Mouse (Mus musculus): ENCODE measurements around the gene Stard13. TPM values are rescaled to one million over a fixed set of nuclear protein-coding genes. Genes with fewer than 3 reads are reported as not detected.

The Stard13 gene
- polyA plus RNA-seq, 1 experiment = 7.1 TPM

GRCm38 (mm10) chr5:151174485-151175460, 58.9 kb downstream of the Stard13 start:
- H3K9ac ChIP-seq (ENCODE audit: low read depth, poor library complexity, severe bottlenecking) = no peak overlapping the region
- no peaks in the 10 kb centered on the region for H3K9me3 ChIP-seq (replicated peaks; ENCODE audit: control insufficient read depth, insufficient read depth, low read length, poor library complexity, severe bottlenecking)
- H3K4me3 ChIP-seq (ENCODE audit: low read depth, low read length) = no peak overlapping the region
- no peaks in the 10 kb centered on the region for H3K36me3 ChIP-seq (ENCODE audit: control insufficient read depth, insufficient read depth, low read length, poor library complexity, severe bottlenecking)
- H3K27ac ChIP-seq (ENCODE audit: insufficient read depth, low read length) = no peak overlapping the region
- no peaks in the 10 kb centered on the region for H3K27me3 ChIP-seq (ENCODE audit: control insufficient read depth, insufficient read depth, low read length, poor library complexity, severe bottlenecking)
- TF ChIP-seq CTCF (IDR thresholded peaks at IDR 0.05; ENCODE audit: low read depth, low read length) (no peak), EP300 (IDR thresholded peaks at IDR 0.05; ENCODE audit: insufficient read depth, low read depth, low read length) (no peak), POLR2A (IDR thresholded peaks at IDR 0.05; ENCODE audit: insufficient read depth, low read length) (no peak)
- no peaks in the 10 kb centered on the region for H3K4me1 ChIP-seq (ENCODE audit: control insufficient read depth, insufficient read depth, low read length)

DNA sequence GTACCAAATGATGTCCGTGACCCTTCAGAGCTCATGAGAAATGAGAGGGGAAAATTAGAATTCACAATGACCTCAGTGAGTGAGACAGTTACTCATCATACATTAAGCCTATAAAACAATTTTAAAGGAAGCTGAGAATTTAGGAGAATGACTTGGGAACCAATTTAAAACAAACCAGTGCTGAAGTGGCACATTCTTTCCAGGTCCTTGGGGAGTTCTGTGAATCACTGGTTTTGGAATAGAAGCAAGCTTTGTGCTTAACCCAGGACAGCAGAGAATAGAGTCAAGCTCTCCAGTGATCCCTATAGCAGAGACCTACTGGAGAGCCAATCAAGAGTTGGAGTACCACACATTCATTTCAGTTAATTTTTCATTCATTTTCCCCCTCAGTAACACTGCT, 59.9 kb downstream of the Stard13 start:
- no peaks in the 10 kb centered on the region for H3K9me3 ChIP-seq (replicated peaks; ENCODE audit: control insufficient read depth, insufficient read depth, low read length, poor library complexity, severe bottlenecking)
- no peaks in the 10 kb centered on the region for H3K36me3 ChIP-seq (ENCODE audit: control insufficient read depth, insufficient read depth, low read length, poor library complexity, severe bottlenecking)
- H3K4me1 ChIP-seq (ENCODE audit: control insufficient read depth, insufficient read depth, low read length) = no peaks in the 10 kb centered on the region
- H3K27me3 ChIP-seq (ENCODE audit: control insufficient read depth, insufficient read depth, low read length, poor library complexity, severe bottlenecking) = no peaks in the 10 kb centered on the region
- H3K4me3 ChIP-seq (ENCODE audit: low read depth, low read length) = no peak overlapping the region
- no peak overlapping the region for H3K27ac ChIP-seq (ENCODE audit: insufficient read depth, low read length)
- TF ChIP-seq EP300 (IDR thresholded peaks at IDR 0.05; ENCODE audit: insufficient read depth, low read depth, low read length) = no peak
- H3K9ac ChIP-seq (ENCODE audit: low read depth, poor library complexity, severe bottlenecking) = no peak overlapping the region

DNA sequence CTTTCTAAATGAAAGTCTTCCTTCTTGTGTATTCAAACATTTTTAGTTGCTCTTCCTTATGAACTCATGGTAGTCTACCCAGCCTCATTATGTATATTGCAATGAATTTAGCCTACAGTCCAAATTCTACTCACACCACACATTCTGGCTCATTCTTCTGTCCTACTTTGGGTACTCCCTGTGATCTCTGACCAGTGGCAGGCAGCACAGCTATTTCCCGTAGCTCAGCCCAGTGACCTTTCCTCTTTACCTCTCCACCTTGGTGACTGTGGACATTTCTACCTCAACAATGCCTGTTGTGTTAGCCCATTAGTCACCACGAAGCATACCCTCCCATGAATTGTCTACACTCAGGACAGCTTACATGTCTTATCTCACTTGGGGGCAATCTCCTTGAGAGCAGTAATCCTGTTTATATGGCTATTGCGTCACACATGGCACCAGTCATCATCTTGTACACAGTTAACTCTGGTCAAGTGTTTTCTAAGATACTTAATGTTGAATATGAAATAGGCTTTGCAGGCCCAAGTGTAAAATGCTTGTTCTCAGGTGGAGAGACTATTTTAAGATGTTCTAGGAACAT, 63.4 kb downstream of the Stard13 start:
- H3K27me3 ChIP-seq (ENCODE audit: control insufficient read depth, insufficient read depth, low read length, poor library complexity, severe bottlenecking) = no peaks in the 10 kb centered on the region
- no peak for TF ChIP-seq CTCF (IDR thresholded peaks at IDR 0.05; ENCODE audit: low read depth, low read length)
- no peak for TF ChIP-seq EP300 (IDR thresholded peaks at IDR 0.05; ENCODE audit: insufficient read depth, low read depth, low read length)
- TF ChIP-seq POLR2A (IDR thresholded peaks at IDR 0.05; ENCODE audit: insufficient read depth, low read length) = no peak
- no peaks in the 10 kb centered on the region for H3K36me3 ChIP-seq (ENCODE audit: control insufficient read depth, insufficient read depth, low read length, poor library complexity, severe bottlenecking)
- H3K4me1 ChIP-seq (ENCODE audit: control insufficient read depth, insufficient read depth, low read length) = no peaks in the 10 kb centered on the region
- no peaks in the 10 kb centered on the region for H3K9me3 ChIP-seq (replicated peaks; ENCODE audit: control insufficient read depth, insufficient read depth, low read length, poor library complexity, severe bottlenecking)
- no peak overlapping the region for H3K27ac ChIP-seq (ENCODE audit: insufficient read depth, low read length)
- no peak overlapping the region for H3K9ac ChIP-seq (ENCODE audit: low read depth, poor library complexity, severe bottlenecking)
- H3K4me3 ChIP-seq (ENCODE audit: low read depth, low read length) = no peak overlapping the region

DNA sequence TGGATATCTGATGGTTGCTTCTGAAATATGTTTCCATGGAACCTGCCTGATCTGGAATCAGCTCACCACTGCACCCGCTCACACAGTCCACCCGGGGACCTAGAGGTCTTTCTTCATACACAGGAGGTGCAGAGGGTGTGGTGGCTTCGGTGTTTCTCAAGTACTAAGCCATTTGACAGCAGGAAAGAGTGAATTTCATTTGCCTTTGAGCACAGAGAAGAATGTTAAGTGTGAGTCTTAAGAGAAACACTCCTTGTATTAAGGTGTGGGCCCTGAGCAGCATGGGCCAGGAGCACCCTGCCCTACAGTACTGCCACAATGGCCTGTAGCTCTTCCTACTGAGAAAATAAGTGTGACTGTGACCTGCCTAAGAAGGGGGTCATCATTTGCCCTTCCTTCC, 65.4 kb downstream of the Stard13 start:
- Histone ChIP-seq H3K27ac (ENCODE audit: insufficient read depth, low read length) (no peak overlapping the region), H3K9ac (ENCODE audit: low read depth, poor library complexity, severe bottlenecking) (no peak overlapping the region)

GRCm38 (mm10) chr5:151167641-151168040, 66.0 kb downstream of the Stard13 start:
- Histone ChIP-seq H3K36me3 (ENCODE audit: control insufficient read depth, insufficient read depth, low read length, poor library complexity, severe bottlenecking) (no peaks in the 10 kb centered on the region), H3K27ac (ENCODE audit: insufficient read depth, low read length) (no peak overlapping the region), H3K9me3 (replicated peaks; ENCODE audit: control insufficient read depth, insufficient read depth, low read length, poor library complexity, severe bottlenecking) (no peaks in the 10 kb centered on the region), H3K9ac (ENCODE audit: low read depth, poor library complexity, severe bottlenecking) (no peak overlapping the region), H3K4me3 (ENCODE audit: low read depth, low read length) (no peak overlapping the region), H3K27me3 (ENCODE audit: control insufficient read depth, insufficient read depth, low read length, poor library complexity, severe bottlenecking) (no peaks in the 10 kb centered on the region), H3K4me1 (ENCODE audit: control insufficient read depth, insufficient read depth, low read length) (no peaks in the 10 kb centered on the region)
- TF ChIP-seq POLR2A (IDR thresholded peaks at IDR 0.05; ENCODE audit: insufficient read depth, low read length) = no peak

More for the DNA sequence above, 65.4 kb downstream of the Stard13 start:
- H3K9me3 ChIP-seq (replicated peaks; ENCODE audit: control insufficient read depth, insufficient read depth, low read length, poor library complexity, severe bottlenecking) = no peaks in the 10 kb centered on the region
- H3K27me3 ChIP-seq (ENCODE audit: control insufficient read depth, insufficient read depth, low read length, poor library complexity, severe bottlenecking) = no peaks in the 10 kb centered on the region
- H3K36me3 ChIP-seq (ENCODE audit: control insufficient read depth, insufficient read depth, low read length, poor library complexity, severe bottlenecking) = no peaks in the 10 kb centered on the region
- TF ChIP-seq EP300 (IDR thresholded peaks at IDR 0.05; ENCODE audit: insufficient read depth, low read depth, low read length) (no peak), POLR2A (IDR thresholded peaks at IDR 0.05; ENCODE audit: insufficient read depth, low read length) (no peak), CTCF (IDR thresholded peaks at IDR 0.05; ENCODE audit: low read depth, low read length) (no peak)
- no peaks in the 10 kb centered on the region for H3K4me1 ChIP-seq (ENCODE audit: control insufficient read depth, insufficient read depth, low read length)
- no peak overlapping the region for H3K4me3 ChIP-seq (ENCODE audit: low read depth, low read length)

DNA sequence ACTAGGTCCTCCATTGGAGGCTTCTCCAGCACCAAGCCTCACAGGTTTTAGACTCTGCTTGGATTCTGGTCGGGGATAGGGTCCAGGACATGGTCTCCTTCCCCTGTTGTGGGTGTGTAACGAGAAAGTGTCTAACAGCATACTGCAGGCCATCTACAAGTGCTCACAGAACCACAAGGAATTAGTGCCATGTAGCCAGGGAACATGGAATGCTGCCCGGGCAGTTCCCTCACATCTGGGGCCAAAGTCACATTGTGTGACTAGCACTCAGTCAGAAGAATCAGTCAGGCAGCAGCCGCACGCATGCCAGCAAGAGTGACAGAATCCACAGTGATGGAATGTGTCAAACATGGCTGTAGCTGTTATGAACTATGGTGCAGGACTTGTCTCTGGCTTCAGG, 67.4 kb downstream of the Stard13 start:
- no peak overlapping the region for H3K27ac ChIP-seq (ENCODE audit: insufficient read depth, low read length)
- H3K4me1 ChIP-seq (ENCODE audit: control insufficient read depth, insufficient read depth, low read length) = no peaks in the 10 kb centered on the region
- H3K9me3 ChIP-seq (replicated peaks; ENCODE audit: control insufficient read depth, insufficient read depth, low read length, poor library complexity, severe bottlenecking) = no peaks in the 10 kb centered on the region
- H3K4me3 ChIP-seq (ENCODE audit: low read depth, low read length) = no peak overlapping the region
- H3K9ac ChIP-seq (ENCODE audit: low read depth, poor library complexity, severe bottlenecking) = no peak overlapping the region
- no peak for TF ChIP-seq POLR2A (IDR thresholded peaks at IDR 0.05; ENCODE audit: insufficient read depth, low read length)
- no peak for TF ChIP-seq EP300 (IDR thresholded peaks at IDR 0.05; ENCODE audit: insufficient read depth, low read depth, low read length)
- TF ChIP-seq CTCF (IDR thresholded peaks at IDR 0.05; ENCODE audit: low read depth, low read length) = no peak
- H3K36me3 ChIP-seq (ENCODE audit: control insufficient read depth, insufficient read depth, low read length, poor library complexity, severe bottlenecking) = no peaks in the 10 kb centered on the region
- no peaks in the 10 kb centered on the region for H3K27me3 ChIP-seq (ENCODE audit: control insufficient read depth, insufficient read depth, low read length, poor library complexity, severe bottlenecking)
